Mouse (Mus musculus): Measurements from ENCODE around the gene Gm17374.
"Not testable (repeated sequence)": the region's sequence is repeated elsewhere in the genome, so short reads cannot be mapped to it uniquely, and the experiment has no call there.

Gm17374 gene

GRCm38 (mm10) chr2:140151743-140152142 lies at the start of gene Gm17374:
Gm17374 (plus strand) TSS chr2:140152043.
- not testable (repeated sequence) for DNase-seq

GRCm38 (mm10) chr2:140104951-140105350 lies 46.9 kb upstream of the Gm17374 start:
- no peak for DNase-seq

DNA sequence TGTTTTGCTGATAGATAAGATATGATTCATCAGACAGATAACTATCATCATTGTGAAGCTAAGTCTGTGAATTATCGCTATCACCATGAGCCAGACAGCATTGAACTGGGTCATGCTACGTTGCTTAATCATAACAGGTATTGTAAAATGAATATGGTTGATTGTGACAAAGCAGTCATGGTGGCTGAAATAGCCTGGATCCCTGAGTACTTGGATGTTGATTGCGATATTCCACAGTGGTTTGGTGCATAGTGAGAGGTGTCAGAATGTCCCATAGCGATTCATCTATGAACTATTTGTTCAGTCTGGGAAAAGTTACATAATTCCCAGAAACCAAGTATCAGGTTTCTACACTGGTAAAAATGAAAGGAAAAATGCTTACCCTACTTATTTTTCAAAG lies 44.2 kb upstream of the Gm17374 start:
- no peak for DNase-seq

DNA sequence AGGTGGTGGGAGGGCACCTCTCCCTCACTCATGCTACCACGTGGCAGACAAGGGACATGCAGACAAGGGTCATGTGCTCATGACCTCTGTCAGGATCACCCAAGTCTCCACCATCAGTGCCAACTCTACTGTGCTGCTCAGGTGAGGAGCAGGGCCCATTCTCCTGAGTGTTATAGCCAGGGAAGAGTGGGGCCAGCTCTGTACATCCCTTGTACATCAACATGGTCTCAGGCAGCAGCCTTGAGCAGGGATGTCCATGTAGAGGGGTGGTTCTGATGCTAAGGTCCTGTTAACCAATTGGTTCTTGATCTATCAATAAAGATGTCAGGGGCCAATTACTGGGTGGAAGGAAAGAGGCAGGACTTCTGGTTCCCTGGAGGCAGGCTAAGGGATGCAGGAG lies 42.9 kb upstream of the Gm17374 start:
- no peak for DNase-seq

- DNase-seq: no peak
These were observed 38.0 kb upstream of the Gm17374 start for GRCm38 (mm10) chr2:140113851-140114250.

DNA sequence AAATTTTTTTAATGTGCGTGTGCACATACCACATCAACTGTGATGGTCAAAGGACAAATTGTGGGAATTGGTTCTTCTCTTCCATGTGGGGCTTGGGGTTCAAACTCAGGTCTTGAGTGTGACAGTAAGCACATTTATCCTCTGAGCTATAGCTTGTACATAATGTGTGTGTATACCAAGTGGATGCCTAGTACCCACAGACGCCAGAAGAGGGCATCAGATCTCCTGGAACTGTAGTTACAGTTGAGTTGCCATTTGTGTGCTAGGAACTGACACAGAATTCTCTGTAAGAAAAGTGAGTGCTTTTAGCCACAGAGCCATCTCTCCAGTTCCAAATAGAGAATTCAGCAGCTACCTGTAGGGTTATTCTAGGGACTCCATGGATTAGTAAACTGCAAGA lies 26.3 kb upstream of the Gm17374 start:
- DNase-seq: no peak

DNA sequence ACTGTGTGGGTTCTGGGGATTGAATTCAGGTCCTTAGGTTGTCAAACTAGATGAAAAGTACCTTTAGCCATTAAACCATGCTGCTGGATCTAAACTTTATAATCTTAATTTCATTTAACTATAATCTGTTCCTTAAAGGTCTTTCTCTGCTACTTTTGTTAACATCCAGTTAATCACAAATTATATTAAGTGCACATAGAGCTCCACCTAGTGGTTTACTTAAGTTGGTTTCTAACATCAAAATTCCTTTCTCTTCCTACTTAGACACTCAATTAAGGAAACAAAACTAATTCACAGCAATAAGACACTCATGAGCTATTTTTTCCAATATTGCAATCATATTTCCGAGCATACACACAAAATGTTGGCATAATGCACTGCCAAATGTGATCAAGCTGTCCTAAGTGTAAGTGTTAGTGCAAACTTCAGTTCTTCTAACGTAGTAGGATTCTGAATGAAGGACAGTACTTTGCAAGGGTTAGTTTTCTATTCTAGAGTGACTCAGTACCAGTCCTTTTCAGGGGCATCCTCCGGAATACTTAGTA lies 7.4 kb downstream of the Gm17374 start:
- DNase-seq: no peak

DNA sequence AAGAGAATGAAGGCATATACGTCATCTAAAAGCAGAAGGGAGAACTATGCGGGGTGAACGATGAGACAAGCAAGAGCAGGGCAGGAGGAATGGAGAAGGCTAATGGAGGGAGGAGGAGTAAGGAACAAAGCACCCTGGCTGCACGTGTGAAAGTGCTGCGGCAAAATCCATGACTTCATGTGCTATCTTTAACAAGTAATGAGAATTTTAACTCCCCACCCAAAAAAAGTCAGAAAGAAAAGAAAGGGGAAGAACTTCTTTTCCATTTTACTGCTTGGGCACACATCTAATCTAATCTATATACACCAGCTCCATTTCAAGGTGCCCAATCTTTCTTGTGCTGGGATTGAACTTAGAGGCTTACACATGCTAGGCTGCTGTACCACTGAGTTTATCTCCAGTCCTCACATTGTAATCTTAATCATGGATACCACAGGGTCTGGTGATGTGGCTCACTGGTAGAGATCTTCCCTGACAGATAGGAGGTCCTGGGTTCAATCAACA lies 11.6 kb downstream of the Gm17374 start:
- DNase-seq: no peak

- no peak for DNase-seq
These were observed 17.2 kb downstream of the Gm17374 start for GRCm38 (mm10) chr2:140169057-140169456.

DNA sequence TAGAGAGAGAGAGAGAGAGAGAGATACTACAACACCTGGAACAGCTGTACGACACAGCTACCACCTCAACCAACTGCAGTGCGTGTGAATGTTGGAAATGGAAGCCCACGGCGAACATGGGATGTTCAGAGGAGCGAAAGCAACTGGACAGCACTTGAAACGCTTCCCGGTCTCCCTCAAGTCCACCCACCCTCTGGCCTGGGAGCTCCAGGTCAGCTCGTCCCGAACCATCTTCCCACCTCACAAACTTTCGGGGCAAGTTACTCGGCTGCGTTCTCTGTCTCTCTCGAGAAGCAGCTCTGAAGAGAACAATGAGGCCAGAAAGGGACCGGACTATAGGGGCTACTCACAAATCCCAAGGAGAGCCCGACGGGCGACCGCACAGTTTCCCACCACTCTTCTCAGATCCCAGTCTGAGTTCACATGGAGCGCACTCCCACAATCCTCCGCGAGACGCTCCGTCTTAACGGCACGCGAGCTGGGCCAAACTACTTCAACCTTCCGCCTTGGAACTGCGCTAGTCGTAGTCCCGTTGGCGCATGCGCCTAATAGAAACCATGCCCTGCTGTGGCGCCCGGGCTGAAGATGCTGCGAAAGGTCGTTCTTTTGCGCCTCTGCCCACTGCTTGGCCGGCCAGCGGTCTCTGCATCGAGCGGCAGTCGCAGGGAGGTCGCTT lies 18.4 kb downstream of the Gm17374 start, which contains the start of the genes Esf1 and Ndufaf5:
TSS of gene Esf1 (minus strand) at position 438 of the 676 bp plus-strand sequence.
TSS of gene Ndufaf5 (plus strand) at position 523 of the 676 bp plus-strand sequence.
- peak; percentile 96 for DNase-seq

GRCm38 (mm10) chr2:140170803-140171553 lies 19.1 kb downstream of the Gm17374 start:
- DNase-seq: no peak

DNA sequence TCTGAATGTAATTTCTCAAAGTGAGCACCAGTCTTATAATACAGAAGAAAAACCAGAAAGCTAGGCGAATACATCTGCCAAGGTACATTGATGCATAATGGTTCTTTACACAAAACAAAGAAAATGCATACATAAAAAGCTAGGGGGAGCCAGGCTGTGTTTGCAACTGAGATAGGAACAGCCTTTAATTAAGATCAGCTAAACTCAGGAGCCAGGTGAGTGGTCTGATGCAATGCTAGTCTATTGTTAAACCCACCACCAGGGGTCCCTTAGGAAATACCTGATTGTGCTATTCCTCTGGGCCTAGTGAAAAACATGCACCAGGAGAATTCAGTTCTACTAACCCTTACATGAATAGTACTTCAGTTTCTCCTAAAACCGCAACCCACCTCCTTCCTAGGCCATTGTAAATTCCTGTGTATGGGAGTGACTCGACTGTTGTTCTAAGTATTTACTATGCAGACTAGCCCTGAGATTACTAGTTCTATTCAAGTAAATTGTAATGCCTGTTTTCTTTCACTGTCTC lies 33.9 kb downstream of the Gm17374 start:
- not testable (repeated sequence) for DNase-seq

DNA sequence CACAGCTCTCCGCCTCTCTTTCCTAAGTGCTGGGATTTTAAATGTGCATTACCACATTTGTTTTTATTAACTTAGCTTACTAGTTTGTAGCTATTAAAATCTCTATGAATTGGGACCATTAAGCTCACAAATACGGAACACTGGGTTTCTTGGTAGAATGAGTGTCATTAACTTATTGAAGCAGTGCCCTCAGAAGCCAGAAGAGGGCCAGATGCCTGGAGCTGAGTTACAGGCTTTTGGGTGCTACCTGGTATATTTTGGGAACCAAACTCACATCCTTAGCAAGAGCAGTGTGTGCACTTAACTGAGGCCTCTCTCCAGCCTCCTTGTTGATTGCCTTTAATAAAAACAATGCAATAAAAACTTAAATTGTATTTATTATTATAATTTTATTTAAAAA lies 48.9 kb downstream of the Gm17374 start:
- no peak for DNase-seq

- DNase-seq: no peak
These were observed 50.7 kb downstream of the Gm17374 start for GRCm38 (mm10) chr2:140202573-140202972.

All from lung, postnatal 4 days (tissue).